Mouse (Mus musculus): ENCODE measurements around the gene Inava.

Inava gene

DNA sequence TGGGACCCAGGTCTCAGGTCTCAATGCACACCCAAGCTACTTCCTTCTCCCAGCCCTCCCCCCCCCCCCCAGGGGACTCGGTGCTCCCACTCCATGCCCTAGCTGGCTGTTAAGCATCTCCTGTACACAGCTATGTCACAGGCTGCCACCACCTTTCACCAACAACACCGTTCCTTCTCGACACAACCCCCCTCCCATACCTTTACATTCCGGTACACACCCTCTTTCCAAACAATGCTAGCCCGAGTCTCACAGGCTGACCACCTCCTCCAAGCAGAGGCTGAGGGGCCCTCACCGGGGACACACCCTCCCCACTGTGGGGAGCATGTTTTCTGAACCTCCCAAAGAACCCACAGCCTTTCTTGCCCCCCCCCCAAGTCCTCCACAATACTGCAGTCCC lies 2.5 kb downstream of the Inava start:
- DNase-seq (ENCODE audit: low spot score), result no peak

DNA sequence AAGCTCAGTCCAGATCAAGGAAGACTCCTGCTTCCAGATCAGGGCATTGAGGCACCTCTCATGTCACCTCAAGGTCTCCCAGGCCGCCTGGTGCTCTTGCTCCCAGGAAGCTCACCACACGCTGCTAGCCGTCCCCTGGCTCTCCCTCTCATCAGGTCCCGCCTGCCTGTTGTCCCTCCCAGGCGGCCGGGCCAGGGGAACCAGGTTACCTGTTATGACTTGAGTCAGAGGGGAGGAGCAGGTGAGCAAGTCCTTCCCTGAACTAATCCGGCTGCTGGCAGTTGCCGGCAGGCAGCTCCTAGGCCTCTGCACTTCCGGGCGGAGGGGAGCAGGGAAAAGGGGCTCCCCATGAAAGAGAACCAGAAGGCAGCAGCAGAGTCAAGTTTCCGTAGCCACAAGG lies 3.9 kb downstream of the Inava start:
- no peak for DNase-seq (ENCODE audit: low spot score)

DNA sequence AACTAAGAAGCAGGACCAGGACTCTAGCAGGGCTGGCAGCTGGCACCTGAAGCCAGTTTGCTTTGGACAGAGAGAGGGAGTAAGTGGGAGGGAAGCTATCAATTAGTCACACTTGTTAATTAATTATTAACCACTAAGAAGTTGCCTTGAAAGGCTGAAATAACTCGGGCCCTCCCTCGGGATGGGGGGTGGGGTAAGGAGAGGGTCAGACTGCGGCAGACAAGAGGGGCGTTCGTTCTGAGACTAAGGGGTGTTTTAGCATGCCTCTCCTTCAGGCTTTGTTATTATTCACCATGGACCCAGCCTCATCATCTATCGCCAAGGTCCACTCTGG lies 5.1 kb downstream of the Inava start:
- DNase-seq (ENCODE audit: low spot score), result no peak

- DNase-seq (ENCODE audit: low spot score), result no peak
These were observed 5.6 kb downstream of the Inava start for GRCm38 (mm10) chr1:136228328-136229039.

DNA sequence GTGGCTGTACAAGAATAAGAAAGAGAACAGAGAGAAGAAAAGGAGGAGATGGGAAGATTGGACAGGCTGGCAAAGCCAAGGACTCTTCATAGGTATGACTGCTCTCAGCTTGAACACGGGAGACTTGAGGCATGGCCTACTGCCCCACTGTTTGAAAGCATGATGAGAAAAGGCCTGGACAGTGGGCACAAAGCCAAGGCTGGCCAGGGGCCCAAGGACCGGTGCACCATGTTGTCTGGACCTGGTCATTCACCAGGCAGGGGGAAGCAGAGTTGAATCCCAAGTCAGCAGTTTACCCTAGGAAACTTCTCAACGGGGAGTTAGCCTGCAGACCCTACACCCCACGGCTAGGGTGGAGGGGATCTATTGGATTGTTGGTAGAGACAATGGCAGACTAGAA lies 6.2 kb downstream of the Inava start:
- DNase-seq (ENCODE audit: low spot score), result no peak

- no peak for DNase-seq (ENCODE audit: low spot score)
These were observed 7.4 kb downstream of the Inava start for GRCm38 (mm10) chr1:136226626-136227025.

- no peak for DNase-seq (ENCODE audit: low spot score)
These were observed 8.2 kb downstream of the Inava start for GRCm38 (mm10) chr1:136225846-136226245.

- no peak for DNase-seq (ENCODE audit: low spot score)
These were observed 10.2 kb downstream of the Inava start for GRCm38 (mm10) chr1:136223758-136224342.

DNA sequence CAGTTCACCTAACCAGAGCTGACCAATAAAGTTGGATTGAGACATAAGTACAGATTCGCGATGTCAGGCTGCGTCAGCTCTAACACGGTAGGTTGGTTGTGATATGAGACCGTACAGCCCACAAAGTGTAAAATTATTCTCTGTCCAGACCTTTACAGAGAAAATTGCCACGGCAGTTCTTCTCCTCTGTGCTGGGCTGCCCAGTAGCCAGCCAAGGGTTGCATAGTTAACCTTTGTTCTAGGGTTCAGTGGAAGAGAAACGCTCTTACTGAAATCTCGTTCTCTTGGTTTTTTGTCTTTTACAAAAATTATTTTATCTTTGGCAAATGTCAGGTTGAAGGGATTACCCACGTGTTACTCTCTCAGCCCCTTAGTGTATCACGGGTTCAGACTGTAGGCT lies 11.7 kb downstream of the Inava start:
- no peak for DNase-seq (ENCODE audit: low spot score)

- DNase-seq (ENCODE audit: low spot score), result no peak
These were observed 13.8 kb downstream of the Inava start for GRCm38 (mm10) chr1:136220037-136220871.

- no peak for DNase-seq (ENCODE audit: low spot score)
These were observed 19.8 kb downstream of the Inava start for GRCm38 (mm10) chr1:136214304-136214703.

- no peak for DNase-seq (ENCODE audit: low spot score)
These were observed 21.3 kb downstream of the Inava start, which contains the start of gene Mroh3 for GRCm38 (mm10) chr1:136212803-136213202. TSS of gene Mroh3 (minus strand) at chr1:136212828.

- DNase-seq (ENCODE audit: low spot score), result no peak
These were observed 44.0 kb downstream of the Inava start for GRCm38 (mm10) chr1:136190033-136190432.

DNA sequence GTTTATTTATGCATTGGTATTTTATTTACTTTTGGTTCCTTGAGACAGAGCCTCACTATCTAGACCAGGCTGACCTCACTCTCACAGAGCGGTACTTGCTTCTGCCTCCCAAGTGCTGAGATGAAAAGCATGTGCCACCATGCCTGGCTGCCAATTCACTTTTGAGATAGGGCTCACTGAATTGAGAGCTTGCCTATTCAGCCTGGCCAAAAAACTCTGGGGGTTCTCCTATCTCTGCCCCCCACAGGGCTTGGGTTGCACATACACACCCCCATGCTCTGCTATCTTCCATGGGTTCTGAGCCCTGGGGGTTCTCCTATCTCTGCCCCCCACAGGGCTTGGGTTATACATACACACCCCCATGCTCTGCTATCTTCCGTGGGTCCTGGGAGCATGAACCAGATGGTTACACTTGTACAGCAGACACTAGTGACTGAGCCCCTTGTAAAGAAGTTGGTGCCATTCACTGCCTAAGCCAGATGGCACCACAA lies 54.5 kb downstream of the Inava start:
- DNase-seq (ENCODE audit: low spot score), result no peak

DNA sequence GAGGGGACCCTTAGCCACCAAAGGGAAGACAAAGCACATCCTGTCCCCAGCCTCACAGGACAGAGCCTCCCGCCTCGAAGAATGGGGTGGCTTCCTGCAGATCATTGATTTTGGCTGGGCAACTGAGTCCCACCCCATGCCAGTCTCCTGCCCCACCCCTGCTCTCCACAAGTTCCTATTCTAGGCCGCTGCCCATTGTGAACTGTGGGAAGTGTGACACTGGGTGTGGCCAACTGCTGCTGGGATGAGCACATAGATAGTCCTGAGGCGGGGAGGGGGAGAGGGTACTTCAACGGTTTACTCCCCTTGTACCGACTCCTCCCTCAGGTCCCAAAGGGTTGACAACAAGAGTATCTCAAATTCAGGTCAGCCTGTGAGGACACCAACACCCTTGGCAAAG lies 55.3 kb downstream of the Inava start:
- no peak for DNase-seq (ENCODE audit: low spot score)

DNA sequence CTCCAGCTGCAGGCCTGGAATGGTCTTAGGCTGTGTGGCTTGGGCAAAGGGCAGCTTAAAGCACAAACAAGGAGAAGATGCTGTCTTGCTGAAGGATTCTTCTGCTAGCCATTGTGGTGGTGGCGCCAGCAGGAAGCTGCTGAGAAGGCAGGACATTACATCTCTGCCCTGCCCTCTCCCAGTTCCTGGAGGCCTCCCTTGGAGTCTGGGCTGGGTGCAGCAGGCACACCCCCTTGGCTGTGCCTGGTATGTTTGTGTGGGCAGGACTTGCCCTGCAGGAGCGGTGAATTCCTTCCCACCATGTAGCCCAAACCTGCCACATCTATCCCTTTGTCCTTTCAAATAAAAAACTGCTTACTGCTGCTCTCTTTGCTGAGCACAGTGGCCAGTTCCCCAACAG lies 57.0 kb downstream of the Inava start:
- no peak for DNase-seq (ENCODE audit: low spot score)

DNA sequence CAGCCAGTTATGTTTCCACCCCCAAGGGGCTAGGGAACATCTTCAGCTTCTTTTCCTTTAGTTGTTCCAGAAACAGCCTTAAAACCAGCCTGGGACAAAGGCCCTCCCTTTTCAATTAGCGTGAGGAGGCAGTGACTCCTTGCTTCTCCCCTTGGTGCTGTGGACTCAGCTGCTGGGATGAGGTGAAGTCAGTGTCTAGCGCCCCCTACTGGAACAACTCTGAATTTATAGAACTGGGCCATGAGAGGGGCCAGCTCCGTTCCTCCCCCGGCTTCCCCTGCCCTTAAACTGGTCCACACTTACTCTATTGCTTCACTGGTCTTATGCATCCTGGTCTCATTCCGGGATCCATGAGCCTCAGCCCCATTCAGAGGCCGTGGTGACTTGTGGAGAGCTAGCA lies 58.9 kb downstream of the Inava start:
- DNase-seq (ENCODE audit: low spot score), result peak; percentile 36

DNA sequence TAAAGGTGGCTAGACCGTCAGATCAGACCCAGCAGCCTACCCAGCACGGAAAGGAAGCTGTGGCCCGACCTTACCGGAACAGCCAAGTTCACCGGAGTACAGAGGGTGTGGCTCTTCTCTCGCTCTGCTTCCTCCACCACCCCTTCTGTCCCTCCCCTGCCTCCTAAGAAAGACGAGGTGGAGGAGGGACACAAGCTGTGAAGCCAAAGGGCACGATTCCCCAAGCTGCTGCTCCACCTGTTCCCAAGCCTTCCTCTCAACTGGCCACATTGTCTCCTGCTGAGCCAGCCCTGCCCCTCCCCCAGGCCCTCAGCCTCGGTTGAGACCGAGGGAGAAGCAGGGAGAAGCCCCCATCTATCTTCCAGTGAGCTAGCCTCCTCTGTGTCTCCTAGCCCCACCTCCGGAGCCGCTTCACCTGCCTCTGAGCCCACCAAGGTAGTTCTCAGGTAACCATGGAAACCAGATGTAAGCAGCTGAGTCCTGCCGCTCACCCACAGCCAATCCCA lies 59.9 kb downstream of the Inava start:
- no peak for DNase-seq (ENCODE audit: low spot score)

DNA sequence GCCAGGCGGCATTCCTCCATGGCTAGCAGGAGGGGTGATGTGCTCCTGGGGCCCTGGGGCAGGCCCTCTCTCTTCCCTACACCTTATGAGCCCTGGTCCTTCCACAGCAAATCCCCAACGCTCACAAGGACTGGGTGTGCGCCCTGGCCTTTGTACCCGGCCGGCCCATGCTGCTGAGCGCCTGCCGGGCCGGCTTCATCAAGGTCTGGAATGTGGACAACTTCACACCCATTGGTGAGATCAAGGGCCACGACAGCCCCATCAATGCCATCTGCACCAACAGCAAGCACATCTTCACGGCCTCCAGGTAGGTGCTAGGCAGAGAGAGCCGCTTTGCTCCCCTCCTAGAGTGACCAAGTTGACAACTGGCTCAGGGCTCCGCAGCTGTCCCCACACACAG lies 61.4 kb downstream of the Inava start:
- DNase-seq (ENCODE audit: low spot score), result no peak

DNA sequence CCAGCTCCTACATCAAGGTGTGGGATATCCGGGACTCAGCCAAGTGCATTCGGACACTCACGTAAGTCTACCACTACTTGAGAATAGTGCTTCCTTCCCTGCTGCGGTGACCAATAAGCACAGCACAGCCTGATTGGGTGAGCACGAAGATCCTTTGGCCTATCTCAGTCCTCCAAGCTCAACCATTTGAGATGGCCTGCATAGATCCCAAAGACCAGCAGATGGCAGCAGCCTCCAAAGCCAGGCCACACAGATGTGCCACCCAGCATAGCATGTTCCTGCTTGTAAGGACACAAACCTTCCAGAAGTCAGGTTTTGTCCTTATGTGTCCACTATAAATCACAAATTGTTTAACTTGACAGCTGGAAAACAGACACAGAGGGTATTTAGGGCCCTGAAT lies 64.0 kb downstream of the Inava start:
- peak; percentile 58 for DNase-seq (ENCODE audit: low spot score)

DNA sequence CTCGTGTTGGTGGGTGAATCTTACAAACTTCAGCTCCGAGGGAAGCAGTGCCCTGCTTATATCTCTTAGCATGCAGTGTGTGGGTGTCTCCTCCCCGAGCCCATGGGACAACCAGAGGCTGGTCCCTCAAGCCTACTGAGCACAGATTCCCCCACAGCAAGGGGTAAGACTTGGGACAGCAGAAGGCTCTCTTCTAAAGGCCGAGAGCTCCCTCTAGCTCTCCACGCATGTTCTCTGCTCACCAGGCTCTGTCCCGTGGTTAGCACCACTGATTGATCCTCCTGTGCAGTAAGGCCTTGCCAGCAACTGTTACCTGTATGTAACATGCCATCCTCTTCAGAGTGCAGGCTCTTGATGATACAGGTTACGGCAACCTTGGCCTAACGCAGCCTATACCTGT lies 66.4 kb downstream of the Inava start:
- DNase-seq (ENCODE audit: low spot score), result peak; percentile 29

DNA sequence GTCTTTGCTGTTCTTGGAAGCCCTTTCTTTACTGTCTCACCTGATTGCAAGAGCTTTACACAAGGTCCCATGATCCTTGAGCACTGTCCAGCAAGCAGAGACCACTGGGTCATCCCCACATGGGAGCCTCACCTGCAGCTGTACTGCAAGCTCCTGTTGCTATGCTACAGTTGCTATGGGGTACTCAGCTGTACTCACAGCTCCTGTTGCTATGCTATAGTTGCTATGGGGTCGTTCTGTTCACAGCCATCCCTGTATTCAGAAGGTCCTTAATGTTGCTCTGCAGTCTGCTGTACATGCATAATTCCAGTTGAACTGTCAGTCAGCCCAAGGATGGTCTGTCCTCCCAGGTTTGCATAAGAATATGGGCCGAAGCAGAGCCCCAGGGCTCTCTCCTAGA lies 68.6 kb downstream of the Inava start:
- no peak for DNase-seq (ENCODE audit: low spot score)
